Mouse (Mus musculus) liver (tissue): ENCODE results near the gene Mrps36.
"Not testable (repeated sequence)": the region's sequence is repeated elsewhere in the genome, so short reads cannot be mapped to it uniquely, and the experiment has no call there.

Source experiments
- DNase-seq: peaks from one replicate; pipeline ENCODE4 v3.0.0-alpha.2; 2020; ENCODE audit warnings: mixed read lengths

The Mrps36 gene

GRCm38 (mm10) chr13:100731462-100732046, 12.9 kb downstream of the Mrps36 start:
- DNase-seq: not testable (repeated sequence)

DNA sequence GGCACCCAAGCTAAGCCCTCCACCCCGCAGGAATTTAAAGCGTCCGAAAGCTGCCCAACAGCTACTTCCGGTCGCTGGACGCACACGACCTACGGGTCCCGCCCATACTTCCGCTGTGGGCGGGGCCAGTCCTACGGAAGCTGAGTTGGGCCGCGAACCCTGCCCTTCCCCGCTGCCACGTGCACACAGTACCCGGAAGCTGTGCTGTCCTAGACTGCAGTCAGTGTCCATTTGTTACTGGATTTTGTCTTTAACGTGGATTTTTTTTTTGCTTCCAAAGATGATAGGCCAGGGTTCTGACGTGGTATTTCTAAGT, 13.6 kb downstream of the Mrps36 start, which contains the start of gene Cdk7:
Cdk7 (minus strand) TSS at position 79 of the 316 bp plus-strand sequence.
- DNase-seq: peak; percentile 93

GRCm38 (mm10) chr13:100730153-100730860, 14.2 kb downstream of the Mrps36 start:
- DNase-seq: no peak

- DNase-seq: not testable (repeated sequence)
These were observed 15.9 kb downstream of the Mrps36 start for GRCm38 (mm10) chr13:100728530-100728929.

- no peak for DNase-seq
These were observed 16.4 kb downstream of the Mrps36 start for GRCm38 (mm10) chr13:100728086-100728485.

GRCm38 (mm10) chr13:100725194-100725593, 19.3 kb downstream of the Mrps36 start:
- DNase-seq: peak; percentile 49

- no peak for DNase-seq
These were observed 20.3 kb downstream of the Mrps36 start for GRCm38 (mm10) chr13:100724051-100724754.

DNA sequence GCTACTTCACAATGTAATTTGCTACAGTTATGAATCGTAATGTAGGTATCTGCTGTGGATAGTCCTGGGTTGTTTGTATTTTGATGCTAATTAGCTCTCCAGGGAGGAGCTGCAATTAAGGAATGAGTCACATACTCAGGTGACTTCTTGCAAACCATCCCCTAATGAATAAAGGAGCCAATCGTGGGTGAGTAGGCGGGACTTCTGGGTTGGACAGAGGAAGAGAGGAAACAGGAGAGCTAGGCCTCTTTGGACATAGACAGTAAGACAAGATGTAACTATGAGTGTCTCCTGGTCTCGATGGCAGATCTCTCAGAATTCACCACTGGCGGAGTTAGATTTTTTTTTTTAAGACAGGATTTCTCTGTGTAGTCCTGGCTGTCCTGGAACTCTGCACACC, 22.8 kb downstream of the Mrps36 start:
- no peak for DNase-seq

DNA sequence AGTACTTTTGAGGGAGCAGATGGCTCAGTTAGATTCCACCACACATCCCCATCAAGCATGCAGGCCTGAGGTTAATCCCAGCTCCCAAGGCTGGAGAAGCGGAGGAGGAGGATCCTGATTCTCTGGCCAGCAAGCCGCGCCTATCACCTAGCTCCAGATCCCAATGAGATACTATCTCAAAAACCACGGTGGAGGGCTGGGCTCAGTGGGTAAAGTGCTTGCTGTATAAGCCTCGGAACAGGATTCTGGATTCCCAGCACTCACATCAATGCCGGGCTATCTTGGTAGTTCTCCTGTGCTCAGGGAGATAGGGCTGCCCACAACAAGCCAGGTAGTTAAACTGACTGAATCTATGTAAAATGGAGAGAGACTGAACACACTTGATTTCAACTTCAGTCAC, 29.0 kb downstream of the Mrps36 start:
- no peak for DNase-seq

DNA sequence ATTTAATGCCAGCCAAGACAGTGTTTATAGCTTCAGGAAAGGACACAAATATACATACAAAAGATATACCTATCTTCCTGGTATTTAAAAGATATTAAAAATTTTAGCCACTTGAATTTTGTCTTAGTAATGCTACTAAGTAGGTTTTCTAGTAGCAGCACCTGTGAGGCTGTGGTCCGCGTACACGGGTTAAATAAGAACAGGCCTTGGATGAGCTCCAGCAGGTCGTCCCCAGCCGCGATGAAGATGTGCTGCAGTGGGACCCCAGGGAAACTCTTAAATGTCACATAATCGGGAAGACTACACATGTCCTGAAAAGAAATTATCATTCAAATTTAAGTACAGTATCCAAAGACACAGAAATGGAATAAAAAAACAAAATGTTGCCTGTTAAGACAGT, 38.3 kb downstream of the Mrps36 start:
- DNase-seq: no peak

DNA sequence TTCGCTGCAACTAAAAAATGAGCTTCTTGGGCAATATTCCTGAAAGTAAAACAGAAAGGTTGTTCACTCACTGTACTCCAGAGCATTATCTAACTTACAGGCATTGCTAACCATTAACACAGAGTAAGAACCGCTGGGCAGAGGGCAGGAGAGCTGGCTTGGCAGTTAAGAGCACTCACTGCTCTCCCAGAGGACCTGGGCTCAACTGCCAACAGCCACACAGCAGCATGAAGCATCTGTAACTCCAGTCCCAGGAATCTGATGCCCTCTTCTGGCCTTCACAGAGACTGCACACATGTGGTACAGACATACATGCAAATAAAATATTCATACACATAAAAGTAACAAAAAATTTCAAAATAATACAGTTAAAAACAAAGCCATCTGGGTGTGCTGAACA, 41.0 kb downstream of the Mrps36 start:
- no peak for DNase-seq

GRCm38 (mm10) chr13:100698866-100699265, 45.6 kb downstream of the Mrps36 start:
- DNase-seq: no peak

- no peak for DNase-seq
These were observed 46.9 kb downstream of the Mrps36 start for GRCm38 (mm10) chr13:100697541-100697940.

DNA sequence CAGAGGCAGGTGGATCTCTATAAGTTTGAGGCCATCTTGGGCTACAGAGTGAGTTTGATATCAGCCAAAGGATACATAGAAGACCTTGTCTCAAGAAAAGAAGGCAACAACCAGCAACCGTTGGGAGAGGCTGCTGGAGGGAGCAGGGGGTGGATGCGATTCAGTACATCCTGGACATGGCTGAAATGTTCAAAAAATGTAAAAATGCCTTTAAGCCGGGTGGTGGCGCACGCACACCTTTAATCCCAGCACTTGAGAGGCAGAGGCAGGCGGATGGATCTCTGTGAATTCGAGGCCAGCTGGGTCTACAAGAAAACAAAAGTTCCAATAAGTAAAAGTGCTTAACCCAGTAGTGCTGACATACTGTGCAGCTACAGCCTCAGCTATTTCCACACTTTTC, 56.9 kb downstream of the Mrps36 start:
- DNase-seq: no peak
